Mouse (Mus musculus) hindbrain, embryonic 11.5 days (tissue): ENCODE data around the gene Car1. TPM values are rescaled to one million over a fixed set of nuclear protein-coding genes. Genes with fewer than 3 reads are reported as not detected.

Source experiments
- ATAC-seq: fragments of 200-750 bp; cut with Nextera tagmentation; 2 replicates; pipeline ENCODE4 v1.8.0; 2017; ENCODE audit warnings: mild to moderate bottlenecking, moderate TSS enrichment, moderate library complexity; ENCODE audit not compliant: low FRiP score
- DNase-seq: peaks from one replicate; pipeline ENCODE4 v3.0.0-alpha.2; 2015; ENCODE audit warnings: low spot score
- H3K27ac ChIP-seq: fragments of 300-500 bp; sonication (generic); 2 replicates; pipeline ENCODE4 v1.5.1; 2014; ENCODE audit warnings: mild to moderate bottlenecking, low read depth, low read length
- H3K27me3 ChIP-seq: fragments of 300-500 bp; sonication (generic); 2 replicates; pipeline ENCODE4 v1.6.1; 2014; ENCODE audit warnings: mild to moderate bottlenecking, low read length, moderate library complexity, mixed read lengths; ENCODE audit not compliant: control insufficient read depth, insufficient read depth
- H3K36me3 ChIP-seq: fragments of 300-500 bp; sonication (generic); 2 replicates; pipeline ENCODE4 v1.6.1; 2014; ENCODE audit warnings: mild to moderate bottlenecking, low read length, moderate library complexity, mixed read lengths; ENCODE audit not compliant: control insufficient read depth, insufficient read depth
- H3K4me1 ChIP-seq: fragments of 300-500 bp; sonication (generic); replicated peaks from 2 replicates; pipeline ENCODE4 v1.6.1; 2014; ENCODE audit warnings: low read length, mixed read lengths; ENCODE audit not compliant: control insufficient read depth, insufficient read depth
- H3K4me2 ChIP-seq: fragments of 300-500 bp; sonication (generic); replicated peaks from 2 replicates; pipeline ENCODE4 v1.6.1; 2014; ENCODE audit warnings: mild to moderate bottlenecking, low read depth, low read length
- H3K4me3 ChIP-seq: fragments of 300-500 bp; sonication (generic); 2 replicates; pipeline ENCODE4 v1.5.1; 2014; ENCODE audit warnings: low read depth, low read length
- H3K9ac ChIP-seq: fragments of 300-500 bp; sonication (generic); 2 replicates; pipeline ENCODE4 v1.6.1; 2014; ENCODE audit warnings: low read depth, low read length
- H3K9me3 ChIP-seq: fragments of 300-500 bp; sonication (generic); 2 replicates; pipeline ENCODE4 v1.6.1; 2016; ENCODE audit warnings: low read length; ENCODE audit not compliant: control insufficient read depth
- WGBS: fragments of 180-500 bp; shearing (Covaris S2); extraction: QIAGEN DNeasy Blood & Tissue Kit; methylation state at CpG from one replicate; pipeline ENCODE4 v1.1.7; 2014; 5-methylcytosine and 5-hydroxymethylcytosine counted together
- polyA plus RNA-seq: library from polyadenylated mRNA; unstranded; fragments of >200 nt; fragmentation: Nextera tagmentation; extraction: Ambion mirVana; gene quantifications from 2 replicates; pipeline ENCODE4 v1.2.1, GENCODE M21; 2014

The Car1 gene
- polyA plus RNA-seq, result 0.21 TPM in 1 of 2 replicates, not detected in the other

GRCm38 (mm10) chr3:14808211-14808610, at the start of gene Car1:
Gene Car1 (minus strand): TSS chr3:14808368.
- ATAC-seq (no peak), DNase-seq (no peak)
- no peaks in the 10 kb centered on the region for H3K27me3 ChIP-seq
- no peaks in the 10 kb centered on the region for H3K4me1 ChIP-seq
- WGBS, result 93% methylated on average over 1 of the region's 1 CpGs
- H3K4me3 ChIP-seq, result no peak within 1 kb of the TSS
- H3K4me2 ChIP-seq, result no peak within 1 kb of the TSS
- H3K9me3 ChIP-seq, result no peaks in the 10 kb centered on the region
- no peaks in the 10 kb centered on the region for H3K36me3 ChIP-seq
- no peak within 1 kb of the TSS for H3K9ac ChIP-seq
- H3K27ac ChIP-seq, result no peak within 1 kb of the TSS

- 86% methylated on average over 3 of the region's 3 CpGs for WGBS
- no peak for DNase-seq
- H3K36me3 ChIP-seq, result no peaks in the 10 kb centered on the region
These were observed 49.7 kb upstream of the Car1 start for GRCm38 (mm10) chr3:14857874-14858273.

GRCm38 (mm10) chr3:14854446-14854845, 46.3 kb upstream of the Car1 start:
- Histone ChIP-seq H3K9me3 (no peaks in the 10 kb centered on the region), H3K36me3 (no peaks in the 10 kb centered on the region), H3K4me2 (no peak overlapping the region), H3K9ac (no peak overlapping the region), H3K4me3 (no peak overlapping the region), H3K4me1 (no peaks in the 10 kb centered on the region), H3K27me3 (no peaks in the 10 kb centered on the region), H3K27ac (no peak overlapping the region)
- no peak for DNase-seq
- WGBS, result 88% methylated on average over 1 of the region's 1 CpGs
- ATAC-seq, result no peak

More at GRCm38 (mm10) chr3:14857874-14858273, 49.7 kb upstream of the Car1 start:
- Histone ChIP-seq H3K9ac (no peak overlapping the region), H3K4me1 (no peaks in the 10 kb centered on the region), H3K4me2 (no peak overlapping the region), H3K27ac (no peak overlapping the region), H3K27me3 (no peaks in the 10 kb centered on the region), H3K9me3 (no peaks in the 10 kb centered on the region), H3K4me3 (no peak overlapping the region)
- no peak for ATAC-seq

- ATAC-seq (no peak), DNase-seq (no peak)
- H3K4me2 ChIP-seq, result no peak overlapping the region
- 84% methylated on average over 5 of the region's 5 CpGs for WGBS
- no peaks in the 10 kb centered on the region for H3K4me1 ChIP-seq
- no peak overlapping the region for H3K9ac ChIP-seq
- H3K27me3 ChIP-seq, result no peaks in the 10 kb centered on the region
- no peaks in the 10 kb centered on the region for H3K9me3 ChIP-seq
- H3K36me3 ChIP-seq, result no peaks in the 10 kb centered on the region
- no peak overlapping the region for H3K27ac ChIP-seq
- H3K4me3 ChIP-seq, result no peak overlapping the region
These were observed 45.8 kb upstream of the Car1 start for GRCm38 (mm10) chr3:14853966-14854365.

DNA sequence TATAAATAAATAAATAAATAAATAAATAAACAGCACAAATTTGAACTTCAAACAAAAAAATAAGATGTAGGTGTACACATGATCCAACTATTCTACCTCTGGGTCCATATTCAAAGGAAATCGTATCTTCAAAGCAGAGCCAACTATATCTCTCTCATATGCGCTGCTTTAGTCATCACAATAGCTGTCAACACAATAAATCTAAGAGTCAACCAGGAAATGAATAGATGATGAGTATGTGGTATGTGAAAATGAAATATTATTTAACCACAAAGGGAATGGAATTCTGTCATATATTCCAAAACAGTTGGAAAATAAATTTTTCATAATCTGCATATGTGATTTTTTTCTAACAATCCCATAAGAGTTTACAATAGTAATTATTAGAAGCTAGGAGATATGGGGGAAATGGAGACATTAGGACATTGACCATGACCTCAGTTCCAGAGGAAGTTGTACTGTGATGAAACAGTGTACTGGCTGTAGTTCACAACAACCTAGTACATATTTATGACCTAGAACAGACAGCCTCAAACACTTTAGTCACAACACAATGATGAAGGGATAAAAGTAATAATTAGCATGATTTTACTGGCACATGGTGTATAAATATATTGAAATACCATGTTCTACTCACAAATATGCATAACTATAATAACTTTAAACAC, 40.6 kb upstream of the Car1 start:
- Histone ChIP-seq H3K36me3 (no peaks in the 10 kb centered on the region), H3K9ac (no peak overlapping the region), H3K4me1 (no peaks in the 10 kb centered on the region), H3K4me3 (no peak overlapping the region), H3K9me3 (no peaks in the 10 kb centered on the region), H3K4me2 (no peak overlapping the region), H3K27me3 (no peaks in the 10 kb centered on the region), H3K27ac (no peak overlapping the region)
- 92% methylated on average over 2 of the region's 2 CpGs for WGBS
- ATAC-seq, result no peak
- no peak for DNase-seq

DNA sequence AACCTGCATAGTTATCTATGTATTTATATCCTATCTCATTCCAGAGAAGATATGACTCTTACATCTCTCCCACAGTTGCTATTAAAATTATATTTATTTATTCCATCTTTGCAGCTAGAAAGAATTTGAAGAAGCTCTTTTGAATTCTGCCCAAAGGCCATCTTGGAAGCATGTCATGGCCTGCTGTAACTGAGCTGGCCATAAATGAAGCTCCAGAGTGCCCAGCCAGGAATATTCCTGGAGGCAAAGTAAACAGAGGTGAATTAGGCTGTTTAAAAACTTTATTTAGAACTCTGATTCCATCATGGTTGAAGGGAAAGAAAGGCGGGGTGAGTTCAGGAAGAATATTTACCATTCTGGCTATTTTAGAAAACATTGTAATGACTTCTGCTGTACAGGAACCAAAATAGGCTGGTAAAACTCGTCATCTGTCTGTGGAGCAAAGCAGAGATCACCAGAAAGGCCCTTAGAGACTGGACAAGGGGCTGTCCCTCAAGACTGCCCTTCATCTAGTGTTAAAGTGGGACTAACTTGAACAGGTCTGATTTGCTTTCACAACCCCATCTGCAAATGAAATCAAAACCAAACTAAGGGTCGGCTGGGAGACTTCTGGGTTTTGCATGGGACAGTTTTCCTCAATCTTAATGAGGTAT, 31.4 kb upstream of the Car1 start:
- Histone ChIP-seq H3K9me3 (no peaks in the 10 kb centered on the region), H3K4me3 (no peak overlapping the region), H3K9ac (no peak overlapping the region), H3K4me1 (no peaks in the 10 kb centered on the region), H3K4me2 (no peak overlapping the region), H3K36me3 (no peaks in the 10 kb centered on the region), H3K27ac (no peak overlapping the region), H3K27me3 (no peaks in the 10 kb centered on the region)
- DNase-seq (no peak), ATAC-seq (no peak)
- WGBS, result 79% methylated on average over 3 of the region's 3 CpGs

DNA sequence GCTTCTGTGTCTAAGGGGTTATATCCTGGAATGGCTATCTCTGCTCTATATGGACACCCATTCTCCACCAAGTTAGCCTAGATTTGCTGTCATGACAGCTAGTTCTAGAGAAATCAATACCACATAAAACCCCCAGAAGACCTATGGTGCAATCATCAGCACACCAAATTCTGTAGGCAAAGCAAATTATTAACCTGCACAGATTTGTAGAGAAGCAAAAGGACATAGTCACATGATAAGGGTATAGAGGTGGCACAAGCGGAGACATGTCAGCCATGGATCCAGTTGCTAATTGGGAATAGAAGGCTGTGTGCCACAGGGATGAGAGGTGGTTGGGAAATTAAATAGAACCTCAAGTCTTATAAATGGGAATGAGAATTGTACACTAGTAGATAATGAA, 30.8 kb upstream of the Car1 start:
- no peak for ATAC-seq
- H3K27ac ChIP-seq, result no peak overlapping the region
- no peak overlapping the region for H3K4me3 ChIP-seq
- H3K4me2 ChIP-seq, result no peak overlapping the region
- WGBS, result 94% methylated on average over 1 of the region's 1 CpGs
- H3K9me3 ChIP-seq, result no peaks in the 10 kb centered on the region
- H3K9ac ChIP-seq, result no peak overlapping the region
- no peaks in the 10 kb centered on the region for H3K36me3 ChIP-seq
- no peak for DNase-seq
- no peaks in the 10 kb centered on the region for H3K27me3 ChIP-seq
- H3K4me1 ChIP-seq, result no peaks in the 10 kb centered on the region

DNA sequence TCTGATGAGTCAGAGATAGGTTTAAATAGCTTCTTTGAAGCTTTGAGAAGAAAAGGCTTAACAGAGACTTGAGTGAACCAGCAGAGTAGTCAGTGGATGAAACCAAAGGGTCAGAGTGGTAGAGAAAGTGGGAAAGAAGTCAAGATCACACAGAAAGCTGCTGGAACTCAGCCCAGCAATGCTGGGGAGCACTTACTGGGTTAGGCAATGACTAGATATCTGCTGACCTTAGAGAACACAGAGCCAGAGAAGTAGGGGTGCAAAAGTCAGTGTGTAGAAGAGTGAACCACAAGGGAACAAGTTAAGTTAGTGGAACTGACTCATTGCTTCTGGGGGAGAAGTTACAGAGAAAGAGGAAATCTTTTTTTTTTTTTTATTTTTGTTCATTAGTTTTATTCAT, 24.6 kb upstream of the Car1 start:
- ATAC-seq, result no peak
- Histone ChIP-seq H3K4me1 (no peaks in the 10 kb centered on the region), H3K27ac (no peak overlapping the region), H3K9me3 (no peaks in the 10 kb centered on the region), H3K27me3 (no peaks in the 10 kb centered on the region), H3K9ac (no peak overlapping the region), H3K4me3 (no peak overlapping the region), H3K4me2 (no peak overlapping the region), H3K36me3 (no peaks in the 10 kb centered on the region)
- no peak for DNase-seq

GRCm38 (mm10) chr3:14831219-14831835, 23.2 kb upstream of the Car1 start:
- Histone ChIP-seq H3K27me3 (no peaks in the 10 kb centered on the region), H3K9me3 (no peaks in the 10 kb centered on the region), H3K4me3 (no peak overlapping the region), H3K4me2 (no peak overlapping the region), H3K27ac (no peak overlapping the region), H3K36me3 (no peaks in the 10 kb centered on the region), H3K9ac (no peak overlapping the region), H3K4me1 (no peaks in the 10 kb centered on the region)
- WGBS, result 85% methylated on average over 5 of the region's 5 CpGs
- DNase-seq, result no peak
- ATAC-seq, result no peak
